Mouse (Mus musculus) layer of hippocampus, postnatal 25 days (tissue): Measurements from ENCODE around the gene Casp1. TPM values are rescaled to one million over a fixed set of nuclear protein-coding genes. Genes with fewer than 3 reads are reported as not detected.

Experiments
- total RNA-seq, 2 experiments: library from RNA; stranded (reverse); gene quantifications; 2 replicates each; pipeline ENCODE4 v1.2.3; 2021

The Casp1 gene
- total RNA-seq, 2 experiments from 2014 or later, result 1.2 TPM

Other genes starting within 250 kb of the Casp1 start
- gene Casp4, start 10.3 kb downstream of the Casp1 start, total RNA-seq, result under 1 TPM; 0.31 to 0.37 TPM
- under 1 TPM; 0.68 to 0.98 TPM for gene Casp12, start 46.9 kb downstream of the Casp1 start, total RNA-seq